Mouse (Mus musculus): Measurements from ENCODE around the gene Abcc4.

DNA sequence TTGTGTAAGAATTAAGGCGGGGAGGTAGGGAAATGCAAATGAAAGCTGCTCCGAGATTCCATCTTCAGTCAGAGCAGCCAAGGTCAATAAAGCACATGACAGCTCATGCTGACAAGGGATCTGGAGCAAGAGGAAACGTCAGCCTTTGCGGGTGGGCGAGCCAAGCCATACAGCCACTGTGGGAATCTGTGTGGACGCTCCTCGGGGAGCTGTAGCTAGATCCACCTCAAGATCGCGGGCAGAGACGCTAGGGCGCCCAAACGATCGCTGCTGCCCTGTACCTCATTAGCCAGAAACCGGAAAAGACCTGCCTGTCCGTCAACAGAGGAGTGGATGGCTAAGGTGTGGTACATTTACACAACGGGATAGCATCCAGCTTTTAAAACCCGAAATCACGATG lies 7.4 kb upstream of the Abcc4 start:
- TF ChIP-seq CTCF (conservative IDR thresholded peaks at IDR 0.05; ENCODE audit: low read length) (no peak), NANOG (IDR thresholded peaks at IDR 0.05; ENCODE audit: borderline replicate concordance, low read length) (no peak)

Measured in E14TG2a.4 (cell line).